Mouse (Mus musculus) adrenal gland, postnatal 14 days (tissue): ENCODE measurements around the gene Huwe1. TPM values are rescaled to one million over a fixed set of nuclear protein-coding genes. Genes with fewer than 3 reads are reported as not detected.
A peak's percentile ranks its signal among the peaks of the same experiment; 100 is the strongest.

Experiments used
- DNase-seq: peaks from one replicate; pipeline ENCODE4 v3.0.0; 2021; ENCODE audit warnings: mixed read lengths
- microRNA-seq, 2 experiments: library from miRNA; unstranded; fragments of <30 nt; microRNA quantifications; one replicate each; pipeline ENCODE4 v1.2.0; 2021
- total RNA-seq: library from RNA; stranded (reverse); gene quantifications from 2 replicates; pipeline ENCODE4 v1.2.3, GENCODE M21; 2021

Gene Huwe1
- total RNA-seq, 1 experiment from 2014 or later: 193 TPM

DNA sequence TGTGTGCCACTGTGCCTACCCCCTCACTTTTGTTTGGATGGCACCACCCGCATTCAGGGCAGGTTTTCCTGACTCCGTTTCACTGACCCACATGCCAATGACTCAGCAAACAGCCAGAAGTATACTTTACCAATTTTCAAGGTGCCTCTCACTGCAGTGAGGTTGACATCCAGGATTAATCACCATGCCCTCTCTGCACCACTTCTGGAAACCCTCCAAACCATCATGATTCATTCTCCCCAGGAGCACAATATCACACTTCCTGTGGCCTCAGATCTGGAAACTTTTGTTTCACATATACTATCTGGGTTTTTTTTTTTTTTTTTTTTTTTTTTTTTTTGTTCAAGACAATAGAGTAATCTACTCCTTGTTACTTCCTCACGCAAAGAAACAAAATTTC lies 150.6 kb downstream of the Huwe1 start:
- peak; percentile 57 for DNase-seq

Small RNAs within 50 kb of the gene (microRNA-seq; reads per million reads assigned to microRNA genes)
- gene Mir3113: 0 to 0.43 reads per million in 2 experiments
- gene Mir98: 5,105 to 8,008 reads per million in 2 experiments
- 5,742 to 8,193 reads per million in 2 experiments for gene Mirlet7f-2

Other genes starting within 250 kb of the Huwe1 start
- gene Hsd17b10, start 201.0 kb downstream of the Huwe1 start, total RNA-seq: 213 and 250 TPM in 2 replicates
- gene Ribc1, start 215.5 kb downstream of the Huwe1 start, total RNA-seq: 1.5 and 2.1 TPM in 2 replicates
- 74.2 and 82.7 TPM in 2 replicates for gene Smc1a, start 215.6 kb downstream of the Huwe1 start, total RNA-seq